Mouse (Mus musculus): ENCODE measurements around the gene Zswim5.
A peak's percentile ranks its signal among the peaks of the same experiment; 100 is the strongest.

Gene Zswim5

DNA sequence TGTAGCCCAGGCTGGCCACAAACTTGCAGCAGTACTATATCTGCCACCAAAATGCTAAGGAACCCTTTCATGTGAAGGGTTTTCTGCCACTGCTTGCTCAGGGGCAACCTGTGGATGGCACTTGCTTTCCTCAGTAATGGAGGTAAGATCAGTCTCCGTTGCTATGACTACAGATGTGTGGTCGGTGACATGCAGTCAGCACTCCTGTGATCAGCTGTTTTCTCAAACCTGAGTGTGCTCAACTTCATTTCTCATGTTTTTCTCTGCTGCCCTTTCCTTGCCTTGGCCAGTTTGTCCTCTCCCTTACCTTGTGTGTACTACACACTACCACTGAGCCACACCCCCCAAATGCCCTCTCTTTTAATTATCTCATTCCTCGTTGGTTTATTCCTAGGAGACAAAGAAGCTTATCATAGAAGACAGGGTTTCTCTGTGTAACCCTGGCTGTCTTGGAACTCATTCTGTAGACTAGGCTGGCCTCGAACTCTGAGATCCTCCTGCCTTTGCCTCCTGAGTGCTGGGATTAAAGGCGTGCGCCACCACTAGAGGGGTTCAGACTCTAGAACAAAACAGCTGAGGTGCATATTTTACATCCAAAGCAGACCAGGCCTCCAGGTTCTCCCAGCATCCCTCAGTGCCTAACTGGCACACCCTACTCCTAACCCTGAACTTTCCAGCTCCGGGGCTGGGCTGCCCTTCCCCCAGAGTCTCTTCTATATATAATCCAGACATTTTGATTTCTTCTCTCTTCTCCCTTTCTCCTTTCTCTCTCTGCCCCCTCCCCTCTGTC, 128.6 kb downstream of the Zswim5 start:
- no peak for DNase-seq (ENCODE audit: low read depth, low spot score)

- DNase-seq (ENCODE audit: low read depth, low spot score) = no peak
These were observed 129.9 kb downstream of the Zswim5 start for GRCm38 (mm10) chr4:117007058-117007457.

DNA sequence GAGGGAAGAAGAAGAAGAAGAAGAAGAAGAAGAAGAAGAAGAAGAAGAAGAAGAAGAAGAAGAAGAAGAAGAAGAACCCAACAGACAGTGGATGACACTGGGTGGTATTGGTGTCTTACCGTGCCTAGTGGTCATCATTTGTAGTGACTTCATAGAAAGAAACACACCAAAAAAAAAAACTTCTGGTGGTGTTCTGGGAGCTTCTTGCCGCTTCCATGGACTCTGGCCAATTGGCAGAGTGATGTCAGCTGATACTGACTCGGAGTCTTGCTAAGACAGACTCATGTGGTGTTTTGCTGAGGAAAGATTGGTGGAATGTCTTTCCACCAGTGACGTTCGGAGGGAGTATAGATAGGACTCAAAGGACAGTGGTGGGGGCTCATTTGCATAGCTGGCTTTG, 133.1 kb downstream of the Zswim5 start:
- no peak for DNase-seq (ENCODE audit: low read depth, low spot score)

- no peak for DNase-seq (ENCODE audit: low read depth, low spot score)
These were observed 136.4 kb downstream of the Zswim5 start for GRCm38 (mm10) chr4:117013596-117013995.

DNA sequence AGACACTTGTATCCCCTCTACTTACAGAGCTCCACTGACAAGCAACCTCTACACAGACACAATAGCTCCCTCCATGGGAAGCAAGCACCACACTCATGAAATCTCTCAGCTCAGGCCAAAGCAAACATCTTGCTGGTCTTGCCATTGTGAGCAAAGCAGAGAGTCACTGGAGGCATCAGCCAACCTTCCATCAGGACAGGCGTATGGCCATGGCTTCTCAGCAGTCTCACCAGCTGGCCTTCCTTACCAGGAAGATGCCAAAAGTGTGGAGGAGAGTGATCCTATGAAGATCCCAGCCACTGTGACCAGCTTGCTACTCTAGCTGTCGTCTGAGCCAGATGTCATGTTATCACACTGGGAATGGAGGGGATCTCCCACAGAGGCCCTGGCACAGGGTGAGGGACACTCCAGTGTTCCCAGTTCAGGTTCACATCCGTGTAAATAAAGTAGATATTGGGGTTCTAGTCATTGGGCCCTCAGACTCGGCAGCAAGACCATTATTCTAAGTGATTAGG, 137.8 kb downstream of the Zswim5 start:
- no peak for DNase-seq (ENCODE audit: low read depth, low spot score)

DNA sequence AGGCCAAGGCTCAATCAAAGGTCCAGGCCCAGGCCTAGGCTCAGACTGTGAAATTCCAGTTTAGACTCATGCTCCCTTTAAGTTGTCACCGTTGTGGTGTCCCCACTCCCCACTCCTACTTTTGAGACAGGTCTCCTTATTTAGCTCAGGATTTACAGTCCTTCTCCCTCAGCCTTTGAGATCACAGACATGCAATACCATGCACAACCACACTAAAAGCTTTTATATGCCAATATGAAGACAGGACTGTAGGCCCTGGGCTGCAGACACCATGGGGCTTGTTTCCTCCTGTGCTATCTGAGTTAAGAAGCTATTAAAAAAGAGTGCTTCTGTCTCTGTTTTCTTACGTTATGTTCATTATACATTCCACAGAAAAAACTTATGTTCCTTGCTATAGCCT, 140.6 kb downstream of the Zswim5 start:
- no peak for DNase-seq (ENCODE audit: low read depth, low spot score)

DNA sequence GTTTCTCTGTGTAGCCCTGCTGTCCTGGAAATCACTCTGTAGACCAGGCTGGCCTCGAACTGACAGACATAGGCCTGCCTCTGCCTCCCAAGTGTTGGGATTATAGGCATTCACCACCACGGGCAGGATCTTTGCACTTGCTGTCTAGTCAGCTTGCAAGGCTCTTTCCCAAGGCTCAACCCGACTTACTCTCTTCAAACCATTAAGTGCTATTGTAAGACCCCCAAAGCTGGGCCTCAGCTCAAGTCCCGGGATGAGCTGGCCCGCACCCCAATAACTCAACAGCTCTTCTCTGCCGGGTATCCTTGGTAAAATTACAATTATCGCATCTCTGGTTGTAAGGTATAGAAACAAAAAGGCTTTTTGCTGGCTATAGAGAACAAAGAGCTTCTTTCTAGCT, 141.2 kb downstream of the Zswim5 start:
- no peak for DNase-seq (ENCODE audit: low read depth, low spot score)

- peak; percentile 81 for DNase-seq (ENCODE audit: low read depth, low spot score)
These were observed 142.3 kb downstream of the Zswim5 start, which contains the start of gene Eif2b3 for GRCm38 (mm10) chr4:117019206-117020134. Gene Eif2b3 (plus strand): TSS chr4:117019402.

DNA sequence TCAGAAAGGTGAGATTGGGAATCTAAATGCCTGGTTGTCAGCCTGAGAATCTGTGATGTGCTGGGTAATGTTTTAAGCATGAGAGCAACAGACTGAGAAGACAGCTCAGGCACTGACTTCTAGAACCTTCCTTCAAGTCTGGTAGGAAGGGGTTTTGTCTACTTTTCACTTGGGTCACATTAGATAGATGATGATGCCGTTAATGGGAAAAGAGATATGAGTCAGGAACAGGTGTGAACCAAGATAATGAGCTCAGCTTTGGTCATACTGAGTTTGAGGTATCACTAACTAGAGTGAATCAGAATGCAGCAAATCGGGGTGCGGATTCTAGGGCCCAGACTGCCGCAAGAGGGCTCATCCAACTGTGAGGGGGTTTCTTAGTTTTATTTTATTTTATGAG, 146.3 kb downstream of the Zswim5 start:
- no peak for DNase-seq (ENCODE audit: low read depth, low spot score)

DNA sequence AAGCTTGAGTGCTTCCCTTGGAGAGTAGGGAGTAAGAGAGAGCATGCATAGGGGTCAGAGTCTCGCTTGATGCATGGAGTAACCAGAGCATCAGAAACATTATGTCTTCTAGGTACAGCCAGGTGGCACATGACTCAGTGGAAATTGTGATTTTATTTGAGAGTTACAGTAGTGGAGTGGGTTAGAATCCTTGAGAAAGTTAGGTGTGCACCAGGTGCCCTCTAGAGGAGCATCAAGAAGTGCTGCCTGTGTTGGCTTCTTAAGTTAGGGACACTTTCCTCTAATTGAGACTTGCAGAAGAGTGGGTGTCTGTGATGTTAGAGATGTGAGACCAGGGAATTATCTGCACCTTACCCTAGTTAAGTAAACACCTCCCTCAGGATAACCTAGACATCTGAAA, 153.9 kb downstream of the Zswim5 start:
- DNase-seq (ENCODE audit: low read depth, low spot score) = no peak
